Comparison of ENCODE assay signal across 8 mouse cellular contexts in the genomic region with DNA sequence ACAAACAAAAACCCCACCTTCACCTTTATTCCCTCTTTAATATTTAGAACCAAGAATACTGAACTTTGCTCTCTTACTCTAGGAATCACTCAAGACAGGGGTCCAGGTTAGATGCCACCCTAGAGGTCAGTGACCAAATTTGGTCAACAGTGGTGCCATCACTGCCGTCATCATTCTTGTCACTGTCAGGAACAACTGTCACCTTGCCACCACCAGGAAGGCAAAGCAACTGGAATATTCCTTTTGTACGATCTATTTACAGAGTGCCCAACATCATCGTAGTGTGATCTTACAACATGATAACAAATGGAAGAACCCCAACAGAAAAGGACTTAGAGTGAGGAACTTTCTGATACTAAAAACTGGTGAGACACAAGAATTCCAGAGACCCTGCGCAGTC. TPM values are rescaled to one million over a fixed set of nuclear protein-coding genes. Genes with fewer than 3 reads are reported as not detected.
DNase-seq lines count a peak whose midpoint lies in the region; ATAC-seq and TF ChIP-seq lines count a peak whose summit lies in the region.

No protein-coding gene starts in this region.

- 17% methylated on average over 4 of the region's 4 CpGs for WGBS in cerebellum, adult 2 months
- WGBS in forebrain, embryonic 16.5 days: 53% methylated on average over 4 of the region's 4 CpGs
- 32% methylated on average over 4 of the region's 4 CpGs for WGBS in liver, embryonic 12.5 days (ENCODE audit: insufficient replicate concordance)

- H3K9ac ChIP-seq in CH12.LX (ENCODE audit: insufficient read depth, low read depth): peak overlapping the region; percentile 87
- H3K9ac ChIP-seq in forebrain, embryonic 16.5 days (replicated peaks; ENCODE audit: low read depth, low read length): no peak overlapping the region
- H3K9ac ChIP-seq in liver, embryonic 12.5 days: peak overlapping the region; percentile 100

- peaks cover 15 to 33% of the 10 kb centered on the region in 2 experiments for H3K36me3 ChIP-seq in CH12.LX (replicated peaks in 1 of 2; ENCODE audit: control insufficient read depth in 1 of 2, insufficient read depth in 1 of 2, low read length in 1 of 2)
- no peaks in the 10 kb centered on the region for H3K36me3 ChIP-seq in forebrain, embryonic 16.5 days (ENCODE audit: control insufficient read depth, insufficient read depth)
- peaks cover 46% of the 10 kb centered on the region for H3K36me3 ChIP-seq in liver, embryonic 12.5 days

- H3K4me1 ChIP-seq in cerebellum, adult 2 months (ENCODE audit: control insufficient read depth, insufficient read depth, low read length): peaks cover 11% of the 10 kb centered on the region
- peaks cover 3 to 43% of the 10 kb centered on the region in 2 experiments for H3K4me1 ChIP-seq in CH12.LX (ENCODE audit: control insufficient read depth in 1 of 2, insufficient read depth in 2 of 2)
- H3K4me1 ChIP-seq in forebrain, embryonic 16.5 days (replicated peaks; ENCODE audit: control insufficient read depth, insufficient read depth, low read length): peaks cover 32% of the 10 kb centered on the region
- H3K4me1 ChIP-seq in liver, embryonic 12.5 days: peaks cover 35% of the 10 kb centered on the region

- no peak for TF ChIP-seq POLR2A in cerebellum, adult 2 months (IDR thresholded peaks at IDR 0.05; ENCODE audit: borderline replicate concordance, insufficient read depth, low read length)
- TF ChIP-seq POLR2A in CH12.LX (IDR thresholded peaks at IDR 0.05; ENCODE audit: low read depth, low read length): no peak

- H3K27me3 ChIP-seq in cerebellum, adult 2 months (ENCODE audit: control insufficient read depth, insufficient read depth, low read length): no peaks in the 10 kb centered on the region
- no peaks in the 10 kb centered on the region for H3K27me3 ChIP-seq in CH12.LX (replicated peaks)
- no peaks in the 10 kb centered on the region for H3K27me3 ChIP-seq in forebrain, embryonic 16.5 days (replicated peaks; ENCODE audit: control insufficient read depth, insufficient read depth, low read length)
- H3K27me3 ChIP-seq in liver, embryonic 12.5 days (replicated peaks): peaks cover 23% of the 10 kb centered on the region

- H3K9me3 ChIP-seq in CH12.LX (replicated peaks; ENCODE audit: low read length): no peaks in the 10 kb centered on the region
- H3K9me3 ChIP-seq in forebrain, embryonic 16.5 days (ENCODE audit: control insufficient read depth, low read length): no peaks in the 10 kb centered on the region
- no peaks in the 10 kb centered on the region for H3K9me3 ChIP-seq in liver, embryonic 12.5 days (replicated peaks)

- TF ChIP-seq RAD21 in CH12.LX (IDR thresholded peaks at IDR 0.05; ENCODE audit: low read depth, low read length): no peak

- dilution Hi-C loops in CH12.LX (cut with MboI; ENCODE audit: extremely low pct_ligation_motif_present, extremely low pct_unique_long_range_greater_than_20kb, low sequenced_read_pairs): no loop called here

- peaks cover 43% of the 10 kb centered on the region for H3K79me2 ChIP-seq in CH12.LX (replicated peaks; ENCODE audit: control insufficient read depth, extremely low read depth, insufficient read depth, poor library complexity, severe bottlenecking)

- no peak for ATAC-seq in forebrain, embryonic 16.5 days
- no peak for ATAC-seq in liver, embryonic 12.5 days

- no peak overlapping the region for H3K27ac ChIP-seq in cerebellum, adult 2 months (ENCODE audit: insufficient read depth, low read length)
- H3K27ac ChIP-seq in CH12.LX (ENCODE audit: insufficient read depth, low read depth): no peak overlapping the region
- no peak overlapping the region for H3K27ac ChIP-seq in forebrain, embryonic 16.5 days (ENCODE audit: low read length)
- H3K27ac ChIP-seq in liver, embryonic 12.5 days: no peak overlapping the region

- TF ChIP-seq EP300 in CH12.LX (IDR thresholded peaks at IDR 0.05; ENCODE audit: low read length): no peak

- peak overlapping the region; percentile 52 for H3K4me3 ChIP-seq in cerebellum, adult 2 months (replicated peaks; ENCODE audit: insufficient read depth, low read depth, low read length)
- H3K4me3 ChIP-seq in CH12.LX (replicated peaks in 1 of 3; ENCODE audit: low read depth in 2 of 3, low read length in 2 of 3, poor library complexity in 1 of 3): peak overlapping the region; percentile 34 to 96 (median 74)
- peak overlapping the region; percentile 23 for H3K4me3 ChIP-seq in forebrain, embryonic 16.5 days (replicated peaks; ENCODE audit: low read length)
- H3K4me3 ChIP-seq in liver, embryonic 12.5 days: peak overlapping the region; percentile 96

- DNase-seq in cerebellum, adult 2 months: peak in 1 of 2 experiments; percentile 15
- no peak for DNase-seq in cerebellum, postnatal 14 days
- DNase-seq in CH12.LX (ENCODE audit: extremely low read depth): peak; percentile 35
- DNase-seq in MN1 (ENCODE audit: low spot score): no peak
- DNase-seq in cerebellum, adult 9-10 months: no peak
- no peak for DNase-seq in layer of hippocampus, adult 9-10 months (ENCODE audit: low spot score)

- peak overlapping the region; percentile 88 for H3K4me2 ChIP-seq in CH12.LX (ENCODE audit: insufficient read depth, low read depth, poor library complexity, severe bottlenecking)
- peak overlapping the region; percentile 52 for H3K4me2 ChIP-seq in forebrain, embryonic 16.5 days (ENCODE audit: low read length)
- H3K4me2 ChIP-seq in liver, embryonic 12.5 days: peak overlapping the region; percentile 98

- TF ChIP-seq CTCF in cerebellum, adult 2 months (IDR thresholded peaks at IDR 0.05; ENCODE audit: borderline replicate concordance, insufficient read depth, low read depth, low read length): no peak
- no peak for TF ChIP-seq CTCF in CH12.LX (conservative IDR thresholded peaks at IDR 0.05 in 1 of 2, IDR thresholded peaks at IDR 0.05 in 1 of 2; ENCODE audit: low read depth in 2 of 2, low read length in 2 of 2)

- in situ Hi-C loops in CH12.LX (cut with MboI; ENCODE audit: low pct_ligation_motif_present, low pct_unique_long_range_greater_than_20kb, low sequenced_read_pairs): loop anchor here (25.0 kb wide), 1 partner anchor 112 kb away; the partner anchor contains the start of gene Ift81

TF ChIP-seq in CH12.LX, 34 proteins besides CTCF, POLR2A, EP300 and RAD21:
- TF ChIP-seq SMC3 (IDR thresholded peaks at IDR 0.05; ENCODE audit: low read depth, low read length): no peak

RNA-seq across cellular contexts. Expression of gene Atp2a2, which starts 1.9 kb away (rescaled TPM):
- 422 and 482 TPM in 2 replicates for polyA plus RNA-seq in cerebellum, adult 2 months (2012; rRNA removed)
- total RNA-seq in CH12.LX (2012; rRNA removed) (80.9 and 123 TPM in 2 replicates), CH12.LX (2014; rRNA removed) (59.5 and 61.6 TPM in 2 replicates)
- 158 and 159 TPM in 2 replicates for polyA plus RNA-seq in CH12.LX (2012; ENCODE audit: insufficient read length, low read depth)
- polyA plus RNA-seq in forebrain, embryonic 16.5 days (2015; fragmentation: Nextera tagmentation; extraction: Ambion mirVana): 39.6 and 42.8 TPM in 2 replicates
- polyA plus RNA-seq in liver, embryonic 12.5 days (2016; fragmentation: Nextera tagmentation; extraction: Ambion mirVana): 44.2 and 45.7 TPM in 2 replicates

Comparison
In these comparisons a context has a peak if more than half of its experiments do, and no peak if none do; other contexts are left out.
1. H3K4me3 ChIP-seq: peak in every context shown above with its lines; median percentile 96 in liver, embryonic 12.5 days; 74 in CH12.LX; 52 in cerebellum, adult 2 months; 23 in forebrain, embryonic 16.5 days.